Mouse (Mus musculus) limb, embryonic 12.5 days (tissue): ENCODE data around the gene Ccdc157. TPM values are rescaled to one million over a fixed set of nuclear protein-coding genes. Genes with fewer than 3 reads are reported as not detected.

Experiments used
- ATAC-seq: fragments of 200-750 bp; cut with Nextera tagmentation; 2 replicates; pipeline ENCODE4 v1.8.0; 2017; ENCODE audit warnings: low read depth, moderate TSS enrichment; ENCODE audit not compliant: insufficient number of reproducible peaks, insufficient read depth, low FRiP score, low TSS enrichment
- H3K27ac ChIP-seq: fragments of 300-500 bp; sonication (generic); 2 replicates; pipeline ENCODE4 v1.5.1; 2016; ENCODE audit warnings: mild to moderate bottlenecking, moderate library complexity
- H3K27me3 ChIP-seq: fragments of 300-500 bp; sonication (generic); 2 replicates; pipeline ENCODE4 v1.6.1; 2016; ENCODE audit warnings: mild to moderate bottlenecking, moderate library complexity
- H3K36me3 ChIP-seq: fragments of 300-500 bp; sonication (generic); 2 replicates; pipeline ENCODE4 v1.6.1; 2016; ENCODE audit warnings: mild to moderate bottlenecking, moderate library complexity
- H3K4me1 ChIP-seq: fragments of 300-500 bp; sonication (generic); replicated peaks from 2 replicates; pipeline ENCODE4 v1.6.1; 2016
- H3K4me2 ChIP-seq: fragments of 300-500 bp; sonication (generic); 2 replicates; pipeline ENCODE4 v1.6.1; 2016; ENCODE audit warnings: mild to moderate bottlenecking, moderate library complexity
- H3K4me3 ChIP-seq: fragments of 300-500 bp; sonication (generic); replicated peaks from 2 replicates; pipeline ENCODE4 v1.5.1; 2016; ENCODE audit warnings: mild to moderate bottlenecking
- H3K9ac ChIP-seq: fragments of 300-500 bp; sonication (generic); replicated peaks from 2 replicates; pipeline ENCODE4 v1.6.1; 2016; ENCODE audit warnings: mild to moderate bottlenecking, moderate library complexity
- H3K9me3 ChIP-seq: fragments of 300-500 bp; sonication (generic); 2 replicates; pipeline ENCODE4 v1.6.1; 2016; ENCODE audit warnings: mild to moderate bottlenecking, moderate library complexity
- WGBS: fragments of 180-500 bp; shearing (Covaris S2); methylation state at CpG from one replicate; pipeline ENCODE4 v1.1.7; 2016; 5-methylcytosine and 5-hydroxymethylcytosine counted together
- polyA plus RNA-seq: library from polyadenylated mRNA; unstranded; fragments of >200 nt; fragmentation: Nextera tagmentation; extraction: Ambion mirVana; gene quantifications from 2 replicates; pipeline ENCODE4 v1.2.1, GENCODE M21; 2016

Ccdc157 gene
- 9.4 and 10.1 TPM in 2 replicates for polyA plus RNA-seq

GRCm38 (mm10) chr11:4159808-4160708, at the start of gene Ccdc157, which contains the start of gene Sf3a1:
Ccdc157 (minus strand) TSS chr11:4160293.
Sf3a1 (plus strand) TSS chr11:4160350.
- ATAC-seq: peak; percentile 89
- H3K27me3 ChIP-seq: no peaks in the 10 kb centered on the region
- H3K9me3 ChIP-seq: no peaks in the 10 kb centered on the region
- H3K4me2 ChIP-seq: peak within 1 kb of the TSS; percentile 93
- H3K4me1 ChIP-seq: peaks cover 31% of the 10 kb centered on the region
- H3K9ac ChIP-seq: peak within 1 kb of the TSS; percentile 87
- peaks cover 40% of the 10 kb centered on the region for H3K36me3 ChIP-seq
- H3K4me3 ChIP-seq: peak within 1 kb of the TSS; percentile 88
- WGBS: under 1% methylated on average over 54 of the region's 54 CpGs
- peak within 1 kb of the TSS; percentile 89 for H3K27ac ChIP-seq

DNA sequence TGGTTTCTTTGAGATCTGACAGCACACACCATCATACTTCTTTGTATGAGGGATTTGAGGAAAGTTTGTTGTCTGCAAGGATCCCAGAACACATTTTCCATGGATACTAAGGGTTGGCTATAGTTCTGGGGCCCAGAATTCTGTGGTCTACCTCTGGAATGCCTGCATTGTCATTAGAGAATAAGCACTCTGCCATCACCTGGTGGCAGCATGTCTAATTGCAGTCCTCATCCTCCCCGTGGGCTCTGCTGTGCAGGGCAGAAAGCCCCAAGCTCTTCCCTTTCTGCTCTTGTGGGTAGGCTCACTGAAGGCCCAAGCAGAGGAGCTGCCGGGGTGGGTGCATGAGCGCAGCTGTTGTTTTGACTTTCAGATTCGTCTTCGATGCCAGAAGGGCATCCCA, 49.5 kb upstream of the Ccdc157 start:
- H3K9me3 ChIP-seq: no peaks in the 10 kb centered on the region
- H3K4me1 ChIP-seq: no peaks in the 10 kb centered on the region
- H3K4me3 ChIP-seq: no peak overlapping the region
- 75% methylated on average over 5 of the region's 5 CpGs for WGBS
- H3K27me3 ChIP-seq: no peaks in the 10 kb centered on the region
- H3K4me2 ChIP-seq: no peak overlapping the region
- peaks cover 90% of the 10 kb centered on the region for H3K36me3 ChIP-seq
- no peak overlapping the region for H3K9ac ChIP-seq
- no peak overlapping the region for H3K27ac ChIP-seq
- no peak for ATAC-seq

DNA sequence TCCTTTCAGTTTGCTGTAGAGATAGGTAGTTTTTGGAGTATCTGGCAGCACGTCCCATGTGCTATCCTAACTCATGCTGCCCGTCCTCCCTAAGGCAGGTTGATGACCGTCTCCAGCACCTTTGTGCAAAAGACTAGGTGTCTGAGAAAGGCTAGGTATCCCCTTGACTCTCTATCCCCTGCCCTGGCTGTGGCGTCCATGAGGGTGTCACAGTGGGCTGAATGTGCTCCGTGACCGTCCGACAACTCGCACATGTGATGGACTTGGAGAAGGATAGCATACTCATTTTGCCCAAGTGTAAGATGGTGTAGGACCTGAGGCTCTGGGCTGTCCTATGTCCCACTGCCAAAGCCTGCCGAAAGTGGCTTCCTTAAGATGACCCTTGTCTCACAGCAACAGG, 47.6 kb upstream of the Ccdc157 start:
- 91% methylated on average over 9 of the region's 9 CpGs for WGBS
- H3K4me3 ChIP-seq: no peak overlapping the region
- no peaks in the 10 kb centered on the region for H3K4me1 ChIP-seq
- peaks cover 71% of the 10 kb centered on the region for H3K36me3 ChIP-seq
- H3K4me2 ChIP-seq: no peak overlapping the region
- no peak for ATAC-seq
- no peaks in the 10 kb centered on the region for H3K9me3 ChIP-seq
- no peak overlapping the region for H3K9ac ChIP-seq
- H3K27me3 ChIP-seq: no peaks in the 10 kb centered on the region
- H3K27ac ChIP-seq: no peak overlapping the region

- H3K36me3 ChIP-seq: peaks cover 60% of the 10 kb centered on the region
- H3K4me2 ChIP-seq: no peak overlapping the region
- no peak for ATAC-seq
- H3K4me3 ChIP-seq: no peak overlapping the region
- H3K27ac ChIP-seq: no peak overlapping the region
- no peaks in the 10 kb centered on the region for H3K9me3 ChIP-seq
- WGBS: 71% methylated on average over 6 of the region's 6 CpGs
- no peaks in the 10 kb centered on the region for H3K4me1 ChIP-seq
- H3K27me3 ChIP-seq: no peaks in the 10 kb centered on the region
- H3K9ac ChIP-seq: no peak overlapping the region
Measured at GRCm38 (mm10) chr11:4206563-4206962, 46.5 kb upstream of the Ccdc157 start.

- no peak overlapping the region for H3K4me3 ChIP-seq
- WGBS: 91% methylated on average over 7 of the region's 7 CpGs
- H3K4me2 ChIP-seq: no peak overlapping the region
- peaks cover 55% of the 10 kb centered on the region for H3K36me3 ChIP-seq
- no peaks in the 10 kb centered on the region for H3K9me3 ChIP-seq
- no peak overlapping the region for H3K9ac ChIP-seq
- ATAC-seq: no peak
- no peaks in the 10 kb centered on the region for H3K27me3 ChIP-seq
- no peaks in the 10 kb centered on the region for H3K4me1 ChIP-seq
- no peak overlapping the region for H3K27ac ChIP-seq
Measured at GRCm38 (mm10) chr11:4205951-4206350, 45.9 kb upstream of the Ccdc157 start.

DNA sequence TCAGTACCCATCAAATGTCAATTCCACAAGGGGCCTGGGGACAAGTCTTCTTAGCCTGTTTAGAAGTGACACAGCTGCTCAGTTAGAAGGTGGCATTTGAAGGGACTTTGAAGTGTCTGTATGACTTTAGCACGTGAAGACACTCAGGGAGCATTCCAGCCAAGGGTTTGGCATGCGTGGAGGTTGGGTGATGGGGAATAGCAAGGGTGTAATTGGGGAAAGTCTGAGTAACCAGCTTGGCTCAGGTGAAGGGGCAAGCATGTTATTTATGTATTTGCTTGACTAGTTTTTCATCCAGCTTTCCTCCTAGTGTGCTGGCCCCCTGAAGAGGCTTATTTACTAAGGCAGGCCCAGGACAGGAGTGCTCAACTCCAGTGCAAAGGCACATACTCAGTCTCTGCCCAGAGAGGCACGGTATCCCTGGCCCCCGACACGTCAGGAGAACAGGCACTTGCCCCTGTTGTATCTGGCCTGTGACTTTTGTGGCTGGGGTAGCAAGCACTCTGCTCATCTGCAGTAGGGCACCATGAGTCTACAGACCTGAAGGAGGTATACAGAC, 45.1 kb upstream of the Ccdc157 start:
- Histone ChIP-seq H3K4me2 (no peak overlapping the region), H3K27me3 (no peaks in the 10 kb centered on the region), H3K4me3 (no peak overlapping the region), H3K9me3 (no peaks in the 10 kb centered on the region), H3K9ac (no peak overlapping the region), H3K27ac (no peak overlapping the region), H3K36me3 (peaks cover 47% of the 10 kb centered on the region), H3K4me1 (no peaks in the 10 kb centered on the region)
- 76% methylated on average over 5 of the region's 5 CpGs for WGBS
- ATAC-seq: no peak

DNA sequence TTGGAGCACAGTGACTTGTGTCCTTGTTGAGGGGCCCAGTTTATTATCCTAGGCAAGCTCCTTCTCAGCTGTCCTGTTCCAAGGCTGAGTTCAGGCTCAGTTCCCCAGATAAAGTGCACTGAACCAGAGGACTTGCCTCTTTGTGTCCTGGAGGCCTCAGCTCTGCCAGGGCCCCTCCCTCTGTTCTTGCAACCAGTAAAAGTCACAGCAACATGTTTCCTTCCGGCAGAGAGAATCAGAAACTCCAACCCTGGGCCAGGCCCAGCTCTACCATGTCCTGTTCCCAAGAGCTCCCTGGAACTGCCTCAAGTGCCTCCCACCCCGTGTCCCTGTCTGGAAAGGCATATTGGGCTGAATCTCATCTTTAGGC, 43.6 kb upstream of the Ccdc157 start:
- 50% methylated on average over 2 of the region's 2 CpGs for WGBS
- no peak overlapping the region for H3K4me2 ChIP-seq
- peaks cover 32% of the 10 kb centered on the region for H3K36me3 ChIP-seq
- no peaks in the 10 kb centered on the region for H3K27me3 ChIP-seq
- no peak overlapping the region for H3K4me3 ChIP-seq
- H3K27ac ChIP-seq: no peak overlapping the region
- ATAC-seq: no peak
- no peaks in the 10 kb centered on the region for H3K9me3 ChIP-seq
- no peaks in the 10 kb centered on the region for H3K4me1 ChIP-seq
- no peak overlapping the region for H3K9ac ChIP-seq

GRCm38 (mm10) chr11:4202995-4203704, 43.1 kb upstream of the Ccdc157 start:
- no peak for ATAC-seq
- no peak overlapping the region for H3K9ac ChIP-seq
- peaks cover 27% of the 10 kb centered on the region for H3K36me3 ChIP-seq
- H3K4me3 ChIP-seq: no peak overlapping the region
- no peak overlapping the region for H3K4me2 ChIP-seq
- H3K27me3 ChIP-seq: no peaks in the 10 kb centered on the region
- 89% methylated on average over 12 of the region's 12 CpGs for WGBS
- no peaks in the 10 kb centered on the region for H3K4me1 ChIP-seq
- no peak overlapping the region for H3K27ac ChIP-seq
- no peaks in the 10 kb centered on the region for H3K9me3 ChIP-seq

- Histone ChIP-seq H3K36me3 (peaks cover 17% of the 10 kb centered on the region), H3K27me3 (no peaks in the 10 kb centered on the region), H3K9ac (no peak overlapping the region), H3K4me1 (no peaks in the 10 kb centered on the region), H3K4me3 (no peak overlapping the region), H3K27ac (no peak overlapping the region), H3K4me2 (no peak overlapping the region), H3K9me3 (no peaks in the 10 kb centered on the region)
- ATAC-seq: no peak
- 79% methylated on average over 11 of the region's 11 CpGs for WGBS
Measured at GRCm38 (mm10) chr11:4201981-4202700, 42.0 kb upstream of the Ccdc157 start.

DNA sequence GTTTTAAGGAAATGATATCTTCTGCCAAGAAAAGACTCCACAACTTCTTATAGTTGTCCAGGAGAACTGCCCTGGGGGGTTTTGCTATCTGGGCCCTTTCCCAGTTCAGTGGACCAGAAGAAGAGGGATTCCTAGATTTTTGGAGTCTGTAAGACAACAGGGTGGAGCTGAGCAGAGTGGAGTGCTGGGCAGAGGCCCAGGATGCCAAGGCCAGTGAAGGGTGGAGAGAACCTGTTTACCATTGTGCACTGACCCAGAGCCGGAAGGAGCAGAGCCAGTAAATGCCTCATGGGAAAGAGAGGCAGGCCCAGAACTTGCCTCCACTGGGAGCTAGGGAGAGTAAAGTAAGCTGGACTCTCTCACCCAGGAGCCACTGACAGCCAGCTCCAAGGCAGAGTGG, 37.6 kb upstream of the Ccdc157 start:
- ATAC-seq: no peak
- H3K9ac ChIP-seq: no peak overlapping the region
- 94% methylated on average over 1 of the region's 1 CpGs for WGBS
- 0 out of 2 replicates have a peak, but pooled peaks cover 2% of the 10 kb centered on the region for H3K36me3 ChIP-seq
- H3K4me3 ChIP-seq: no peak overlapping the region
- no peaks in the 10 kb centered on the region for H3K27me3 ChIP-seq
- no peaks in the 10 kb centered on the region for H3K9me3 ChIP-seq
- H3K4me1 ChIP-seq: 0 out of 2 replicates have a peak, but pooled peaks cover 1% of the 10 kb centered on the region
- H3K27ac ChIP-seq: no peak overlapping the region
- H3K4me2 ChIP-seq: no peak overlapping the region

DNA sequence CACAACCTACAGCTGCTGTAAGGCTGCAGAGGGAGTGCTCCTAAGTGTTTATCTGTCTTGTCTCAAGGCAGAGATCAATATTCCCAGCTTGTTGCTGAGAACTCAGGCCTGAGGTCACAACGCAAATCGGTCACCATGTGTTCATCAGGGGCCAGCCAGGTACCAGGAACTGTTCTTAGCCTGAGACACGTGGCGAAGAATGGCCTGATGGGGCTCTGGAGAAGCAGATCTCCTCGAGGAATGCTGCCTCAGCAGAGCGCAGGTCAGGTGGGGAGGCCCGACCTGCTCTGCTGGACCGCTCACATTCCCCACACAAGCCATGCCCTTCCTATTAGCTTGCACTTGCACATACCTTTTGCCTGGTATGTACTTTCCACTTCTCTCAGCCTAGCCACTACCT, 36.5 kb upstream of the Ccdc157 start:
- ATAC-seq: no peak
- H3K27ac ChIP-seq: peak overlapping the region; percentile 12; the same call in 1 of the 2 replicates
- H3K4me1 ChIP-seq: peaks cover 12% of the 10 kb centered on the region
- H3K9ac ChIP-seq: no peak overlapping the region
- H3K4me3 ChIP-seq: no peak overlapping the region
- 65% methylated on average over 8 of the region's 8 CpGs for WGBS
- no peak overlapping the region for H3K4me2 ChIP-seq
- H3K27me3 ChIP-seq: no peaks in the 10 kb centered on the region
- H3K36me3 ChIP-seq: 0 out of 2 replicates have a peak, but pooled peaks cover 2% of the 10 kb centered on the region
- H3K9me3 ChIP-seq: no peaks in the 10 kb centered on the region
